Mouse (Mus musculus) limb, embryonic 13.5 days (tissue): Measurements from ENCODE around the gene Crmp1. TPM values are rescaled to one million over a fixed set of nuclear protein-coding genes. Genes with fewer than 3 reads are reported as not detected.
A peak's percentile ranks its signal among the peaks of the same experiment; 100 is the strongest.

Source experiments
- ATAC-seq: fragments of 200-750 bp; cut with Nextera tagmentation; 2 replicates; pipeline ENCODE4 v1.8.0; 2017; ENCODE audit warnings: low read depth, moderate number of reproducible peaks, moderate TSS enrichment; ENCODE audit not compliant: low FRiP score
- H3K27ac ChIP-seq: fragments of 300-500 bp; sonication (generic); 2 replicates; pipeline ENCODE4 v1.5.1; 2015; ENCODE audit warnings: inconsistent platforms, mild to moderate bottlenecking, moderate library complexity
- H3K27me3 ChIP-seq: fragments of 300-500 bp; sonication (generic); 2 replicates; pipeline ENCODE4 v1.6.1; 2015; ENCODE audit warnings: mild to moderate bottlenecking, inconsistent platforms
- H3K36me3 ChIP-seq: fragments of 300-500 bp; sonication (generic); 2 replicates; pipeline ENCODE4 v1.6.1; 2015; ENCODE audit warnings: inconsistent platforms, mild to moderate bottlenecking, moderate library complexity
- H3K4me1 ChIP-seq: fragments of 300-500 bp; sonication (generic); 2 replicates; pipeline ENCODE4 v1.6.1; 2015; ENCODE audit warnings: inconsistent platforms
- H3K4me2 ChIP-seq: fragments of 300-500 bp; sonication (generic); replicated peaks from 2 replicates; pipeline ENCODE4 v1.6.1; 2015; ENCODE audit warnings: inconsistent platforms, mild to moderate bottlenecking, moderate library complexity
- H3K4me3 ChIP-seq: fragments of 300-500 bp; sonication (generic); 2 replicates; pipeline ENCODE4 v1.5.1; 2015; ENCODE audit warnings: moderate library complexity, mild to moderate bottlenecking, inconsistent platforms
- H3K9ac ChIP-seq: fragments of 300-500 bp; sonication (generic); 2 replicates; pipeline ENCODE4 v1.6.1; 2015; ENCODE audit warnings: mild to moderate bottlenecking, inconsistent platforms
- H3K9me3 ChIP-seq: fragments of 300-500 bp; sonication (generic); 2 replicates; pipeline ENCODE4 v1.6.1; 2016; ENCODE audit warnings: inconsistent platforms
- WGBS: fragments of 180-500 bp; shearing (Covaris S2); methylation state at CpG from one replicate; pipeline ENCODE4 v1.1.7; 2015; 5-methylcytosine and 5-hydroxymethylcytosine counted together
- polyA plus RNA-seq: library from polyadenylated mRNA; unstranded; fragments of >200 nt; fragmentation: Nextera tagmentation; extraction: Ambion mirVana; gene quantifications from 2 replicates; pipeline ENCODE4 v1.2.1, GENCODE M21; 2015

Crmp1 gene
- polyA plus RNA-seq, 1 experiment from 2014 or later, result 14.5 TPM

GRCm38 (mm10) chr5:37214614-37215013 is 27.1 kb upstream of the Crmp1 start:
- no peaks in the 10 kb centered on the region for H3K36me3 ChIP-seq
- 69% methylated on average over 6 of the region's 6 CpGs for WGBS
- H3K27me3 ChIP-seq, result peaks cover 9% of the 10 kb centered on the region; the same call in 1 of the 2 replicates
- no peak overlapping the region for H3K9ac ChIP-seq
- no peaks in the 10 kb centered on the region for H3K9me3 ChIP-seq
- H3K4me3 ChIP-seq, result no peak overlapping the region
- ATAC-seq, result no peak
- no peak overlapping the region for H3K4me2 ChIP-seq
- H3K4me1 ChIP-seq, result 0 out of 2 replicates have a peak, but pooled peaks cover 2% of the 10 kb centered on the region
- H3K27ac ChIP-seq, result no peak overlapping the region

GRCm38 (mm10) chr5:37215276-37215675 is 26.5 kb upstream of the Crmp1 start:
- Histone ChIP-seq H3K27ac (no peak overlapping the region), H3K9me3 (no peaks in the 10 kb centered on the region), H3K4me1 (no peaks in the 10 kb centered on the region), H3K4me2 (no peak overlapping the region), H3K36me3 (no peaks in the 10 kb centered on the region), H3K9ac (no peak overlapping the region), H3K27me3 (peaks cover 7% of the 10 kb centered on the region; the same call in 1 of the 2 replicates), H3K4me3 (no peak overlapping the region)
- 89% methylated on average over 7 of the region's 7 CpGs for WGBS
- ATAC-seq, result no peak

GRCm38 (mm10) chr5:37219615-37220014 is 22.1 kb upstream of the Crmp1 start:
- ATAC-seq, result no peak
- Histone ChIP-seq H3K9ac (no peak overlapping the region), H3K27ac (no peak overlapping the region), H3K4me3 (no peak overlapping the region), H3K4me2 (no peak overlapping the region), H3K9me3 (no peaks in the 10 kb centered on the region), H3K27me3 (peaks cover 3% of the 10 kb centered on the region; the same call in 1 of the 2 replicates), H3K36me3 (no peaks in the 10 kb centered on the region), H3K4me1 (no peaks in the 10 kb centered on the region)
- WGBS, result 47% methylated on average over 5 of the region's 5 CpGs

- no peak for ATAC-seq
- Histone ChIP-seq H3K4me1 (no peaks in the 10 kb centered on the region), H3K9ac (no peak overlapping the region), H3K9me3 (no peaks in the 10 kb centered on the region), H3K36me3 (no peaks in the 10 kb centered on the region), H3K27me3 (peaks cover 3% of the 10 kb centered on the region; the same call in 1 of the 2 replicates), H3K4me2 (no peak overlapping the region), H3K4me3 (no peak overlapping the region), H3K27ac (no peak overlapping the region)
- WGBS, result 83% methylated on average over 5 of the region's 5 CpGs
Observed at GRCm38 (mm10) chr5:37220575-37220974, 21.2 kb upstream of the Crmp1 start.

GRCm38 (mm10) chr5:37221563-37221962 is 20.2 kb upstream of the Crmp1 start:
- H3K9ac ChIP-seq, result no peak overlapping the region
- H3K4me1 ChIP-seq, result no peaks in the 10 kb centered on the region
- WGBS, result 49% methylated on average over 6 of the region's 6 CpGs
- no peak overlapping the region for H3K27ac ChIP-seq
- no peak overlapping the region for H3K4me3 ChIP-seq
- H3K36me3 ChIP-seq, result no peaks in the 10 kb centered on the region
- no peaks in the 10 kb centered on the region for H3K9me3 ChIP-seq
- no peak overlapping the region for H3K4me2 ChIP-seq
- no peak for ATAC-seq
- peaks cover 3% of the 10 kb centered on the region; the same call in 1 of the 2 replicates for H3K27me3 ChIP-seq

DNA sequence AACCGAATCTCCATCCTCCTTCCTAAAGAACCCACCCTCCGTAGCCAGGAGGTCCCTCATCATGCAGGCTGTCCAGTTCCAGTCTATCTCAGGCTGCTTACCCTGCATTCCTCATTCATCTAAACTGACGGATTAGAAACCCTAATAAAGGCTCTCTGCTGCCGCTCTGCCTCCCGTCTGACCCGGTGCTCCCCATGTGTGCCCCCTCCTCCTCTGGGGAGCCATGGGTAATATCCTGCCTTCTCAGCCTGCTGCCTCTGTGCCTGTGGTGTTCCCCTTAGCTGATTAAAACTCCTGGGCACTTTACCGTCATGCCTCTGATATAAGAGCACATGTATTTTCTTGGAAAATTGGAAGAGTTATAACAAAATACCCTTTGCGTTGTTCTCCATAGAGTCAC is 19.4 kb upstream of the Crmp1 start:
- WGBS, result 47% methylated on average over 8 of the region's 8 CpGs
- no peaks in the 10 kb centered on the region for H3K36me3 ChIP-seq
- H3K27me3 ChIP-seq, result peaks cover 3% of the 10 kb centered on the region; the same call in 1 of the 2 replicates
- H3K4me3 ChIP-seq, result no peak overlapping the region
- no peak overlapping the region for H3K4me2 ChIP-seq
- no peaks in the 10 kb centered on the region for H3K9me3 ChIP-seq
- ATAC-seq, result no peak
- no peak overlapping the region for H3K9ac ChIP-seq
- H3K4me1 ChIP-seq, result no peaks in the 10 kb centered on the region
- H3K27ac ChIP-seq, result no peak overlapping the region

DNA sequence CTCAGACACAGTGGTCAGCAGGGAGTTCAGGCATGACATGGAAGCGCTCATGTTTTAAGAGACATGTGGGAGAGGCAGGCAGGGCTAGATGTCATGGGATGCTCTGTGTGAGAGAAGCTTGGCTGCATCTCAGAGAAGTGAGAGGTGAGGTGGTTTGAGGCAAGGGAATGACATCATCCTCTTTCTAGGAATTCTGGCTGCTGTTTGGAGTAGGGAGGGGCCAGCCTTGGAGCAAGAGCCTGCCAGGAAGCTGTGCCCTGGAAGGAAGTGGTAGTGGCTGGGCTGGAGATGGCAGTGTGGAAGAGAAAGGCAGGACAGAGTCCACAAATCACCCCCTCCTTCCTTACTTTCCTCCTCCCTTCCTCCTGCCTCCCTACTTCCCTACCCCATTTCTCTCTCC is 16.0 kb upstream of the Crmp1 start:
- no peak overlapping the region for H3K4me2 ChIP-seq
- H3K4me3 ChIP-seq, result no peak overlapping the region
- H3K9me3 ChIP-seq, result no peaks in the 10 kb centered on the region
- no peak for ATAC-seq
- H3K27me3 ChIP-seq, result peaks cover 11% of the 10 kb centered on the region; the same call in 1 of the 2 replicates
- H3K4me1 ChIP-seq, result no peaks in the 10 kb centered on the region
- H3K36me3 ChIP-seq, result no peaks in the 10 kb centered on the region
- H3K9ac ChIP-seq, result no peak overlapping the region
- no peak overlapping the region for H3K27ac ChIP-seq
- 75% methylated on average over 1 of the region's 1 CpGs for WGBS

GRCm38 (mm10) chr5:37227956-37228680 is 13.6 kb upstream of the Crmp1 start:
- H3K27me3 ChIP-seq, result peaks cover 8% of the 10 kb centered on the region
- no peaks in the 10 kb centered on the region for H3K4me1 ChIP-seq
- H3K27ac ChIP-seq, result no peak overlapping the region
- no peak overlapping the region for H3K4me3 ChIP-seq
- no peak overlapping the region for H3K9ac ChIP-seq
- H3K9me3 ChIP-seq, result no peaks in the 10 kb centered on the region
- H3K36me3 ChIP-seq, result no peaks in the 10 kb centered on the region
- 65% methylated on average over 6 of the region's 6 CpGs for WGBS
- no peak for ATAC-seq
- H3K4me2 ChIP-seq, result no peak overlapping the region

GRCm38 (mm10) chr5:37228894-37229293 is 12.8 kb upstream of the Crmp1 start:
- no peak for ATAC-seq
- no peak overlapping the region for H3K4me3 ChIP-seq
- no peaks in the 10 kb centered on the region for H3K9me3 ChIP-seq
- H3K4me2 ChIP-seq, result no peak overlapping the region
- no peaks in the 10 kb centered on the region for H3K4me1 ChIP-seq
- peaks cover 14% of the 10 kb centered on the region for H3K27me3 ChIP-seq
- WGBS, result 69% methylated on average over 7 of the region's 7 CpGs
- H3K27ac ChIP-seq, result no peak overlapping the region
- no peaks in the 10 kb centered on the region for H3K36me3 ChIP-seq
- no peak overlapping the region for H3K9ac ChIP-seq

DNA sequence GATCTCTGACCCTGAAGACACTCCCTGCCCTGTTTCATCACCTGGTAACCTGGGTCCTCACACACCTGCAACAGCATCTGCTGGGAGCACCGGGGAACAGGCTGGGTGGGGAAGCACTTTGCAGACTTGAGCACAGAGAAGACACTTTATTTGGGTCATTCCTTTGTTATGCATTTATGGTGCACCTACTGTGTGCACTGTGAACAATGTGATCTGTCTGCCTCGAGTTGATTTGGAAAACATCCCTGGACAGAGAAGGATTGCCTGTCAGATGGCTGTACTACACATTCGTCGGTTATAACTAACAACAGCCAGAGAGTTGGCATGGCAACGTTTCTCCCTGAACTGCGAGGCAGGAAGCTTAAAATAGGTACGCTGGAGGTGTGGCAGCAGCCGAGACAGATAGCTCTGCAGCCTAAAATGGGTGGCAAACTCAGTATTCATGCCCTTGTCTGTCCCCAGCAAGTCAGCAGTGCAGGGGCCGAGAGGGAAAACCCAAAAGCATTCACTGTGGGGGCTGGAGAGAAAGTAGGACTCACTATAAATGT is 8.7 kb upstream of the Crmp1 start:
- ATAC-seq, result no peak
- WGBS, result 46% methylated on average over 9 of the region's 9 CpGs
- Histone ChIP-seq H3K36me3 (no peaks in the 10 kb centered on the region), H3K4me1 (no peaks in the 10 kb centered on the region), H3K4me2 (no peak overlapping the region), H3K27ac (no peak overlapping the region), H3K9me3 (no peaks in the 10 kb centered on the region), H3K9ac (no peak overlapping the region), H3K27me3 (peaks cover 35% of the 10 kb centered on the region), H3K4me3 (no peak overlapping the region)

GRCm38 (mm10) chr5:37238654-37239053 is 3.1 kb upstream of the Crmp1 start:
- Histone ChIP-seq H3K36me3 (no peaks in the 10 kb centered on the region), H3K27me3 (peaks cover 71% of the 10 kb centered on the region), H3K4me3 (no peak overlapping the region), H3K9ac (no peak overlapping the region), H3K9me3 (no peaks in the 10 kb centered on the region), H3K4me2 (no peak overlapping the region), H3K4me1 (peaks cover 11% of the 10 kb centered on the region), H3K27ac (no peak overlapping the region)
- WGBS, result 24% methylated on average over 2 of the region's 2 CpGs
- no peak for ATAC-seq

DNA sequence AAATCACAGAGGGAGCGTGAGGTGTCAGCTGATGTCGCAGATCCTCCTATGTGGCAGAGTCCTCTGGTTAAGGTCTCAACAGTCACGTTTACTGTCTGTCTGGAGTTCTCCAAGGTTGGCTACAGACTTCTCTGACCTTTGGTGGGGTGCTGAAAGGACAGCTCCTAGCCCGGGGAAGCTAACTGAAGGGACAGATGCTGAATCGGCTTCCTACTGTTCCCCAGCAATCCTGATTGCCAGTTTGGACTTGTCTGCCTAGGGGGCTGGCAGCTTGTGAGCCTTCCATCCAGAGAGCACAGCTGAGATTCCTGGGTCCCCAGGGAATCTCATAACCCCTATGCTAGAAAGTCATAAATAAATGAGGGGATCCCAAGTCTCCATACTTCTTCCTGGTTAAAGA is 1.2 kb upstream of the Crmp1 start:
- Histone ChIP-seq H3K36me3 (no peaks in the 10 kb centered on the region), H3K4me3 (no peak overlapping the region), H3K9me3 (no peaks in the 10 kb centered on the region), H3K4me1 (peaks cover 25% of the 10 kb centered on the region), H3K9ac (no peak overlapping the region), H3K4me2 (no peak overlapping the region), H3K27me3 (peaks cover 79% of the 10 kb centered on the region), H3K27ac (no peak overlapping the region)
- no peak for ATAC-seq
- 3% methylated on average over 5 of the region's 5 CpGs for WGBS

DNA sequence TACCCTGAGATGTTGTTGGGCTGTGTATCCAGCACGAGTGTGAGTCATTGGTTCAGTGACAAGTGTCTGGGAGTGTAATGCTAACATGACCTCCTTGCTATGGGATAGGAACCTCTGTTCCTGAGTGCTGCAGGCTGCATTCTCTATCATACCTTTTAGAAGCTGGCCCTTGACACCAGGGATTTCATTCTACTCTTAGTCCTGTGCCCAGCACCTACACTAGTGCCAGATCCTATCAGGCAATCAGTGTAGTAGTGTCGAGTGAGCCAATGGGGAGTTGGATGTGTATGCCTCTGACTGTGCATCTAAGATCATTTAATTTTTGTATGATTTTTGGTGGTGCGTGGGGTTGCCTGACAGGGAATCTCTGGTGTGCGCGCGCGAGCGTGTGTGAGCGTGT is 516 bp upstream of the Crmp1 start:
- no peaks in the 10 kb centered on the region for H3K9me3 ChIP-seq
- H3K36me3 ChIP-seq, result no peaks in the 10 kb centered on the region
- 12% methylated on average over 9 of the region's 9 CpGs for WGBS
- no peak for ATAC-seq
- H3K4me1 ChIP-seq, result peaks cover 31% of the 10 kb centered on the region
- H3K4me2 ChIP-seq, result peak overlapping the region; percentile 75
- H3K4me3 ChIP-seq, result peak overlapping the region; percentile 45
- H3K27ac ChIP-seq, result no peak overlapping the region
- H3K27me3 ChIP-seq, result peaks cover 81% of the 10 kb centered on the region
- no peak overlapping the region for H3K9ac ChIP-seq
